Mouse (Mus musculus): Measurements from ENCODE around the gene Sorcs3. TPM values are rescaled to one million over a fixed set of nuclear protein-coding genes. Genes with fewer than 3 reads are reported as not detected.

Gene Sorcs3
- polyA plus RNA-seq, 1 experiment from 2014 or later: 0.99 TPM

DNA sequence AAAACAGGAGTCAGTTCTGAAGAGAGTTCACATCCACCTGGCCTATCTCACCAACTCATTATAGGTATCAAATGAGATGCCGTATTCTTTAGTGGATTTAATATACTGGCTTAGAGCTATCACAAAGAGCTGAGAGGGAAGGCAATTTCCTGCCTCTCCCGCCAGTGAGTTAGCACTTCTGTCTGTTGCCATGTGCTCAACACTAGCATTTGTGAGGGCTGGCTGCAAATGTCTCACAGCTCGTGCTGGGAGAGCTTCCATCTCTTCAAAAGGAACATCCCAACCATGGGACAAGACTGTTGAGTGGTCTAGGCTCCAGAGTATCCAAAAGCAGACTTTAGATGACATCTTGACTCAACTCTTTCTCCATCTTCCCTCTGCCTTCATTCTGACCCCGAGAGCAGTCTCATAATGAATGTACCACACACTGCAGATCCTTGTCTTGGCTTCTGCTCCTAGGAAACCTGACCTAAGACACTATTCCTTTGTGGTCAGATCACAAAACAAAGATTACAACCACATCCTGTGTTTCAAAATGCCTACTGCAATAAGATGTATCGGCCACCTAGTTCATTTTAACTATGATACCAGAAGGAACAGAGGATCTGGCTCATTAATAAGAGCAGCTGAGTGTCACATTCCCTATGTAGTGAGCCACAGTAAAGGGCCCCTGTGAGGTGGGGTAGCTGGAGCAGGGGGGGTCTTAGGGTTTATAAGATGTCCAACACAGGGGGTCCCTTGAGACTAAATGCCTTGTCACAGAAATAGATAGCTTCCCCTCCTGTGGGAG is 614.9 kb downstream of the Sorcs3 start:
- H3K27ac ChIP-seq (ENCODE audit: low read depth, low read length): peak overlapping the region; percentile 4; the same call in 1 of the 2 replicates
- H3K4me1 ChIP-seq (ENCODE audit: control insufficient read depth, insufficient read depth, low read length): no peaks in the 10 kb centered on the region
- no peak overlapping the region for H3K4me3 ChIP-seq (ENCODE audit: low read length)
- H3K4me2 ChIP-seq (replicated peaks; ENCODE audit: low read depth, low read length): no peak overlapping the region
- WGBS: 36% methylated on average over 5 of the region's 5 CpGs
- no peak overlapping the region for H3K9ac ChIP-seq (ENCODE audit: low read depth, low read length)
- H3K36me3 ChIP-seq (ENCODE audit: control insufficient read depth, insufficient read depth, low read length): no peaks in the 10 kb centered on the region
- peak; percentile 97 for ATAC-seq (ENCODE audit: low FRiP score, low TSS enrichment)
- H3K9me3 ChIP-seq (ENCODE audit: control insufficient read depth, low read length): no peaks in the 10 kb centered on the region
- no peaks in the 10 kb centered on the region for H3K27me3 ChIP-seq (ENCODE audit: control insufficient read depth, insufficient read depth, low read length)

DNA sequence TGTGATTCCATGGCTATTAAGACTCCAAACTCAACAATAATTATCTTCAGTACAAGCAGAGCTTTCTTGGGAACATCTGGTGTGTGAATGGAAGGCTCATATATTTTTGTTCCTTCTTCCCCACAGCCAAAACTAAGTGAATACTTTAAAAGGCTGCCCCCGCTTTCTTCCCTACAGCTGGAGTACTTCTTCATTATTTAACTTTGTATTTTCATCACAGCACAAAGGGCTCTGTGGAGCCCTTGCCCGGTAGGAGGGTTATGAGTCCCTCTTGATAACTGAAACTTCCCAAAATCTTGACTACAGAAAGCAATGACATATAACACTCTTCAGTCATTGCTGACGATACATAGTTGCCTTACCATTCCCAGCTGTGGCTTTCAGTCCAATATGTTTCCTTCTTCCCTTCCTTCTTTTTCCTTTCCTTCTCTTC is 615.5 kb downstream of the Sorcs3 start:
- peak; percentile 81 for ATAC-seq (ENCODE audit: low FRiP score, low TSS enrichment)
- Histone ChIP-seq H3K9me3 (ENCODE audit: control insufficient read depth, low read length) (no peaks in the 10 kb centered on the region), H3K27ac (ENCODE audit: low read depth, low read length) (no peak overlapping the region), H3K36me3 (ENCODE audit: control insufficient read depth, insufficient read depth, low read length) (no peaks in the 10 kb centered on the region), H3K4me2 (replicated peaks; ENCODE audit: low read depth, low read length) (no peak overlapping the region), H3K4me1 (ENCODE audit: control insufficient read depth, insufficient read depth, low read length) (no peaks in the 10 kb centered on the region), H3K4me3 (ENCODE audit: low read length) (no peak overlapping the region), H3K9ac (ENCODE audit: low read depth, low read length) (no peak overlapping the region), H3K27me3 (ENCODE audit: control insufficient read depth, insufficient read depth, low read length) (no peaks in the 10 kb centered on the region)
- WGBS: 35% methylated on average over 3 of the region's 3 CpGs

DNA sequence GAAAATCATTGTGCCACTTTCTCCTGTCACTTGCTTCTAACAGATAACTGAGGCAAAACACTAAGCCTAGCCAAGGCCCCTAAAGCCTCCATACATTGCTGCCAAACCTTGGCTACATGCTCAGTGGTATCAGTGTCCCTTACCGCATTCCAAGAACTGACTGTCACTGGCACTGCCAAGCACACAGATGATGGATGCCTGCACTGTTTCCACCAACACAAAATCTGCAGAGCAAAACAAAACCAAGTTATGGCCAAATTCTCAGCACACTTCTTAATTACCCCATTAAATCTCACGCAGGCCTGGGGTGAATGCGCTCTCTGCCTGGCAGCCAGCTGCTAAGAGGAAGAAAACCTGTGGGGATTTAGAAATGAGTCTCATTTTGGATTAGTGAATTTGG is 628.5 kb downstream of the Sorcs3 start:
- no peaks in the 10 kb centered on the region for H3K36me3 ChIP-seq (ENCODE audit: control insufficient read depth, insufficient read depth, low read length)
- 84% methylated on average over 3 of the region's 3 CpGs for WGBS
- no peak overlapping the region for H3K27ac ChIP-seq (ENCODE audit: low read depth, low read length)

DNA sequence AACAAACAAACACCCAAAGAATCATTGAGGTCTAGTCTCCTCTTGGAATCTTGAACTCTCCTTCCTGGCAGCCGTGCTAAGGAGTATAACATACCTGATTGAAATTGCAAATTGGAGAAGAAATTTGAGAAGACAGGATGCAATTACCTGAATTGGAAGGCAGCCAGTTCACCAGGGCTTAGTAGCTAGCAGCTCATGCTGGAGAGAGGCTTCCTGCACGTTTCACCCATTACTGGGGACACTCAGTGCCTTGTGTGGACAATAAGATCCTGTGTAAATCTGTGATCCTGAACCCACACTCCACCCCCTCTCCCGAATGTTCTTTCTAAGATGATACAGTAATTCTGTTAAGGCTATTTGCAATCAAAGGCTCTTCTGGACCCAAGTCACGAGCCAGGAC is 633.6 kb downstream of the Sorcs3 start:
- no peaks in the 10 kb centered on the region for H3K36me3 ChIP-seq (ENCODE audit: control insufficient read depth, insufficient read depth, low read length)
- H3K4me1 ChIP-seq (ENCODE audit: control insufficient read depth, insufficient read depth, low read length): no peaks in the 10 kb centered on the region
- no peak overlapping the region for H3K9ac ChIP-seq (ENCODE audit: low read depth, low read length)
- no peak overlapping the region for H3K4me3 ChIP-seq (ENCODE audit: low read length)
- H3K27me3 ChIP-seq (ENCODE audit: control insufficient read depth, insufficient read depth, low read length): no peaks in the 10 kb centered on the region
- no peak for ATAC-seq (ENCODE audit: low FRiP score, low TSS enrichment)
- no peaks in the 10 kb centered on the region for H3K9me3 ChIP-seq (ENCODE audit: control insufficient read depth, low read length)
- 51% methylated on average over 4 of the region's 4 CpGs for WGBS
- no peak overlapping the region for H3K27ac ChIP-seq (ENCODE audit: low read depth, low read length)
- no peak overlapping the region for H3K4me2 ChIP-seq (replicated peaks; ENCODE audit: low read depth, low read length)

More for the DNA sequence above, 628.5 kb downstream of the Sorcs3 start:
- no peak overlapping the region for H3K4me3 ChIP-seq (ENCODE audit: low read length)
- H3K9me3 ChIP-seq (ENCODE audit: control insufficient read depth, low read length): no peaks in the 10 kb centered on the region
- H3K4me1 ChIP-seq (ENCODE audit: control insufficient read depth, insufficient read depth, low read length): no peaks in the 10 kb centered on the region
- H3K9ac ChIP-seq (ENCODE audit: low read depth, low read length): no peak overlapping the region
- no peak overlapping the region for H3K4me2 ChIP-seq (replicated peaks; ENCODE audit: low read depth, low read length)
- no peaks in the 10 kb centered on the region for H3K27me3 ChIP-seq (ENCODE audit: control insufficient read depth, insufficient read depth, low read length)
- ATAC-seq (ENCODE audit: low FRiP score, low TSS enrichment): no peak

DNA sequence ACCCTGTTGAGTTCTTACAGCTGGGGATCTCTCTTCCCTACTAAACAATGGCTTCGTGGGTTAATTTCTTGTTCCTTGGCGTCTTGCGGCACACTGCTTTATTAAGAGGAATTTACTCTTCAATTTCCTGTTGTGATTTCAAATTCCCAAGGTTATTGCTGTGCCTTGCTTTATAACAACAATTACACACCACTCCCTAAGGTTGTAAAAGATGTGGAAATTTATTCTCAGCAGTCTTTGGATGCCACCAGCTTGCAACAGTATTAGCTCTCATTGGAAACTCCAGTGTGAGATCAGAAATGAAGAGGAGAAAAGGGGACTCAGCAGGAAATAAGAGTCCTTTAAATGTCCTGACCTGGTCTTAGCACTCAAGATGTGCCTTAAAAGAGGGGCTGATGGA is 641.9 kb downstream of the Sorcs3 start:
- WGBS: 60% methylated on average over 3 of the region's 3 CpGs
- H3K9ac ChIP-seq (ENCODE audit: low read depth, low read length): no peak overlapping the region
- no peaks in the 10 kb centered on the region for H3K9me3 ChIP-seq (ENCODE audit: control insufficient read depth, low read length)
- ATAC-seq (ENCODE audit: low FRiP score, low TSS enrichment): no peak
- no peak overlapping the region for H3K4me2 ChIP-seq (replicated peaks; ENCODE audit: low read depth, low read length)
- H3K36me3 ChIP-seq (ENCODE audit: control insufficient read depth, insufficient read depth, low read length): no peaks in the 10 kb centered on the region
- no peak overlapping the region for H3K4me3 ChIP-seq (ENCODE audit: low read length)
- H3K27me3 ChIP-seq (ENCODE audit: control insufficient read depth, insufficient read depth, low read length): no peaks in the 10 kb centered on the region
- no peaks in the 10 kb centered on the region for H3K4me1 ChIP-seq (ENCODE audit: control insufficient read depth, insufficient read depth, low read length)
- H3K27ac ChIP-seq (ENCODE audit: low read depth, low read length): no peak overlapping the region

DNA sequence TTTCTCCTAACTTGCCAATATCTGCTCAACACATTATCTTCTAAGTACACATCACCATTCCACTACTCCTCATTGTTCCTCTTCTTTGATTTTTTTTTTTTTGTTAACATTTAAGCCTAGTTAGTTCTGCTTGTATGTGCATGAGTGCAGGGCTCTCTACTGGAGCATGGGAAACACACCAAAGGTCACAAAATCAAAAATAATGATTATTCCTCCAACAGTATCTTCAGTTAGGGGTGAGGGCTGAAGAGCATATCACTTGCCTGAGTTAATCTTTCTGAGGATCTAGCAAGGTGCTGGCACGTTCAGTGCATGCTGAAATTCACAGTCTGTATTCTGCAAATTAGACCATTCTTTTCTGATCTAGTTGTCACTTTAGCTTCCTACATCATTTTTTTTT is 644.6 kb downstream of the Sorcs3 start:
- WGBS: 65% methylated on average over 1 of the region's 1 CpGs
- no peak overlapping the region for H3K4me3 ChIP-seq (ENCODE audit: low read length)
- no peaks in the 10 kb centered on the region for H3K27me3 ChIP-seq (ENCODE audit: control insufficient read depth, insufficient read depth, low read length)
- ATAC-seq (ENCODE audit: low FRiP score, low TSS enrichment): no peak
- H3K9me3 ChIP-seq (ENCODE audit: control insufficient read depth, low read length): no peaks in the 10 kb centered on the region
- no peak overlapping the region for H3K4me2 ChIP-seq (replicated peaks; ENCODE audit: low read depth, low read length)
- H3K36me3 ChIP-seq (ENCODE audit: control insufficient read depth, insufficient read depth, low read length): no peaks in the 10 kb centered on the region
- no peaks in the 10 kb centered on the region for H3K4me1 ChIP-seq (ENCODE audit: control insufficient read depth, insufficient read depth, low read length)
- H3K9ac ChIP-seq (ENCODE audit: low read depth, low read length): no peak overlapping the region
- H3K27ac ChIP-seq (ENCODE audit: low read depth, low read length): no peak overlapping the region
